Mouse (Mus musculus) heart, adult 9 months (tissue): Measurements from ENCODE around the gene Olfr1016.

Source experiments
- DNase-seq, 2 experiments: peaks; one replicate each; pipeline ENCODE4 v3.0.0; 2022; ENCODE audit warnings: low spot score in 2 of 2

Gene Olfr1016

GRCm38 (mm10) chr2:85802444-85802843 lies at the start of gene Olfr1016:
Olfr1016 (minus strand) TSS chr2:85802544.
- no peak for DNase-seq

GRCm38 (mm10) chr2:85846730-85847129 lies 44.4 kb upstream of the Olfr1016 start, which contains the start of gene Olfr1020:
Olfr1020 (plus strand) TSS chr2:85847030.
- no peak for DNase-seq

GRCm38 (mm10) chr2:85845383-85845782 lies 43.0 kb upstream of the Olfr1016 start, which contains the start of gene Olfr1019:
Olfr1019 (minus strand) TSS chr2:85845483.
- no peak for DNase-seq

- DNase-seq = no peak
These were observed 15.8 kb upstream of the Olfr1016 start, which contains the start of gene Olfr1018 for GRCm38 (mm10) chr2:85818179-85818578. Olfr1018 (plus strand) TSS chr2:85818479.

GRCm38 (mm10) chr2:85804501-85804900 lies 2.2 kb upstream of the Olfr1016 start:
- no peak for DNase-seq

- DNase-seq = no peak
These were observed 10.0 kb downstream of the Olfr1016 start for GRCm38 (mm10) chr2:85792331-85792730.

GRCm38 (mm10) chr2:85781717-85782116 lies 20.6 kb downstream of the Olfr1016 start, which contains the start of gene Olfr1015:
Olfr1015 (plus strand) TSS chr2:85782017.
- no peak for DNase-seq

GRCm38 (mm10) chr2:85772413-85772812 lies 29.9 kb downstream of the Olfr1016 start, which contains the start of gene Olfr1014:
Olfr1014 (plus strand) TSS chr2:85772713.
- DNase-seq = no peak

- DNase-seq = no peak
These were observed 35.5 kb downstream of the Olfr1016 start, which contains the start of gene Olfr1013 for GRCm38 (mm10) chr2:85766798-85767197. Olfr1013 (plus strand) TSS chr2:85767098.

- no peak for DNase-seq
These were observed 39.7 kb downstream of the Olfr1016 start, which contains the start of gene Olfr1012 for GRCm38 (mm10) chr2:85762666-85763065. Olfr1012 (minus strand) TSS chr2:85762766.

GRCm38 (mm10) chr2:85753822-85754221 lies 48.5 kb downstream of the Olfr1016 start:
- no peak for DNase-seq
